Mouse (Mus musculus) heart, embryonic 12.5 days (tissue): ENCODE measurements at regions not wholly inside any gene's neighbourhood (a gene's known extent, or its start where the extent isn't known, plus 50 kb on each side); places are given as distances from the start of the nearest gene placed in this dataset.

Source experiments
- ATAC-seq: fragments of 200-750 bp; cut with Nextera tagmentation; 2 replicates; pipeline ENCODE4 v1.8.0; 2017; ENCODE audit warnings: moderate TSS enrichment, moderate library complexity; ENCODE audit not compliant: insufficient number of reproducible peaks, low FRiP score
- H3K27ac ChIP-seq: fragments of 300-500 bp; sonication (generic); 2 replicates; pipeline ENCODE4 v1.5.1; 2016; ENCODE audit warnings: mild to moderate bottlenecking, moderate library complexity; ENCODE audit not compliant: poor library complexity, severe bottlenecking
- H3K27me3 ChIP-seq: fragments of 300-500 bp; sonication (generic); replicated peaks from 2 replicates; pipeline ENCODE4 v1.6.1; 2016; ENCODE audit warnings: mild to moderate bottlenecking, moderate library complexity
- H3K36me3 ChIP-seq: fragments of 300-500 bp; sonication (generic); 2 replicates; pipeline ENCODE4 v1.6.1; 2016; ENCODE audit warnings: mild to moderate bottlenecking, moderate library complexity
- H3K4me1 ChIP-seq: fragments of 300-500 bp; sonication (generic); replicated peaks from 2 replicates; pipeline ENCODE4 v1.6.1; 2016; ENCODE audit warnings: mild to moderate bottlenecking
- H3K4me2 ChIP-seq: fragments of 300-500 bp; sonication (generic); 2 replicates; pipeline ENCODE4 v1.6.1; 2016; ENCODE audit warnings: mild to moderate bottlenecking, moderate library complexity
- H3K4me3 ChIP-seq: fragments of 300-500 bp; sonication (generic); 2 replicates; pipeline ENCODE4 v1.5.1; 2016; ENCODE audit warnings: mild to moderate bottlenecking
- H3K9ac ChIP-seq: fragments of 300-500 bp; sonication (generic); 2 replicates; pipeline ENCODE4 v1.6.1; 2016; ENCODE audit warnings: mild to moderate bottlenecking, moderate library complexity
- H3K9me3 ChIP-seq: fragments of 300-500 bp; sonication (generic); replicated peaks from 2 replicates; pipeline ENCODE4 v1.6.1; 2016; ENCODE audit warnings: mild to moderate bottlenecking, moderate library complexity
- WGBS: fragments of 180-500 bp; shearing (Covaris S2); methylation state at CpG from one replicate; pipeline ENCODE4 v1.1.7; 2016; 5-methylcytosine and 5-hydroxymethylcytosine counted together

DNA sequence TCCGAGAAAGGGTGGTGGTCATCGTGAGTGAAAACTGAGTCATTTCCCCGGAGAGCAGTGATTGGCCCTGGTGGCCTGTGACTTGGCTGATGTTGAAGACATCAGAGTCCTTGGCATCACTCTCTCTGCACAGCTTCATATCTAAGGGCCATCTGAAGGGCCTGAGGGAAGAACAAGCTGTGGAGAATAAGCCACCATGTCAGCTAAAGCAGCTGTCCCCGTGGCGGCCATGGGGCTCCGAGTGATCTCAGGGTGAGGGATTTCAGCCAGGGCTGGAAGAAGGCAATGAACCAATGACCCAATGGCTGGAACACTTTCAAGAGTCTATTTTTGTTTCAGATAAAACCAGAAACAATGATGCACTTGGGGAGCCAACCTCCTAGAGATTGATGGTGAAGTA lies 62.2 kb downstream of the Ttc32 start:
- H3K4me1 ChIP-seq: no peaks in the 10 kb centered on the region
- no peaks in the 10 kb centered on the region for H3K36me3 ChIP-seq
- H3K4me3 ChIP-seq: no peak overlapping the region
- 82% methylated on average over 6 of the region's 6 CpGs for WGBS
- no peak overlapping the region for H3K27ac ChIP-seq
- no peak for ATAC-seq
- no peaks in the 10 kb centered on the region for H3K27me3 ChIP-seq
- H3K4me2 ChIP-seq: no peak overlapping the region
- H3K9me3 ChIP-seq: no peaks in the 10 kb centered on the region
- H3K9ac ChIP-seq: no peak overlapping the region

- Histone ChIP-seq H3K4me2 (no peak overlapping the region), H3K9me3 (no peaks in the 10 kb centered on the region), H3K27ac (no peak overlapping the region), H3K36me3 (no peaks in the 10 kb centered on the region), H3K4me1 (no peaks in the 10 kb centered on the region), H3K4me3 (no peak overlapping the region), H3K27me3 (no peaks in the 10 kb centered on the region), H3K9ac (no peak overlapping the region)
- ATAC-seq: no peak
Observed at GRCm38 (mm10) chr12:9095061-9095460, 65.3 kb downstream of the Ttc32 start.

- Histone ChIP-seq H3K4me2 (no peak overlapping the region), H3K27ac (no peak overlapping the region), H3K9ac (no peak overlapping the region), H3K4me3 (no peak overlapping the region), H3K36me3 (no peaks in the 10 kb centered on the region), H3K9me3 (no peaks in the 10 kb centered on the region), H3K27me3 (no peaks in the 10 kb centered on the region), H3K4me1 (no peaks in the 10 kb centered on the region)
- 41% methylated on average over 3 of the region's 3 CpGs for WGBS
- no peak for ATAC-seq
Observed at GRCm38 (mm10) chr12:9106416-9106815, 76.6 kb downstream of the Ttc32 start.

DNA sequence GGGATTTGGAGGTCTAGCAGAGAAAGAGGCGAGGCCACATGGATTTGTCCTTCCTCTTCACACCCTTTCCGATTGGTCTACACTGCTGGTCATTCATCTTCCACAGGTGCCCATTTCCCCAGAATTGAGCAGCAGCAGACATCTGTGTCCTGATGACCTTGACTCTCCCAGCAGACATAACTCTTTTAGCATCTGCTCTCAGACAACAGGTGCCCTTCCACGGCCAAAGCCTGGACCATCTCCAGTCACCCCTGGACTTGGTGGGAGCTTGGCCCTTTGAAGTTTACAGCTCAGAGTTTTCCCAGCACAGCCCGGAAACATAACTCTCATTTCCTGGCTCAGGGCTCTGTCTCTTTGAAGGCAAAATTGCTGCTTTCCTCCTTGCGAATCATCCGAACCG lies 80.0 kb downstream of the Ttc32 start:
- H3K4me1 ChIP-seq: no peaks in the 10 kb centered on the region
- H3K4me3 ChIP-seq: no peak overlapping the region
- no peaks in the 10 kb centered on the region for H3K9me3 ChIP-seq
- ATAC-seq: no peak
- H3K36me3 ChIP-seq: no peaks in the 10 kb centered on the region
- H3K9ac ChIP-seq: no peak overlapping the region
- H3K27ac ChIP-seq: no peak overlapping the region
- WGBS: 76% methylated on average over 7 of the region's 7 CpGs
- no peak overlapping the region for H3K4me2 ChIP-seq
- no peaks in the 10 kb centered on the region for H3K27me3 ChIP-seq

DNA sequence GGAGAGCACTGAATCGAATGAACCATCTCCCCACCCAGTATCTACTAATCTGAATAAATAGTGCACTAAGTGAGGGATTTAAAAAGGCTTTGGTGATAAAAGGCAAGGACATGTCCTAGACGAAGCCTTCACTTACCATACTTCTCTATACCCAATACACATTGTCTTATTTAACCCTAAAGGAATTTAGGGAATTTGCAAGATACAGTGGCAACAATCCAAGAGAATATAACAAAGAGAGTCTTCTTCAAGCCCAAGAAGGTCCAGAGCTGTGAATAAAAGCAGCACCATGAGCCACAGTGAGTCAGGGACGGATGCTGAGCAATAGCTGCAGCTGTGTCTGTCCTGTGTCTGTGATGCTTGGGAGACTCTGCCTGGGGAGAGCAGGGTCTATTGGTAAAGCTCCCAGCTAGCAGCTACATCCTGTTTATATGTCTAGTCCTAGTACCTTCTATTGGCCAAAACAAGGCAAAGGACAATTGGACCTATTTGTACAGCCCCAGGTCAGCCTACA lies 82.4 kb downstream of the Ttc32 start:
- H3K9ac ChIP-seq: no peak overlapping the region

DNA sequence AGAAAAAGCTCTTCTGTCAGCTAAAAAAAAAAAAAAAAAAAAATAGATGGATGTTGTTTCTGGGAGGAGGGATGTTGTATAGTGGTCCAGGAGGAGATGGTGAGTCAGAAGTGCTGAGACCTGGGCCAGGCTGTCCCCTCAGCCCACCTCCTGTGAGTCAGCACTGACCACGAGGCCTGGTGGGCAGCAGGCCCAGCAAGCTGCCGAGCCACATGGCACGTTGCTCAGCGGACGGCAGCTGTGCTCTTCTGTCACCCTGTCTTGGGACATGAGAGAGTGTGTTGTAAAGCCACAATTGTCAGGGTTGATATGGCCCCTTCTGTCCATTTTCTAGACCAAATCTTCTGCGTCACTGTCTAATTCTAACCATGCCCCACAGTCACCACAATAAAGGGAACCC lies 83.9 kb downstream of the Ttc32 start:
- 65% methylated on average over 6 of the region's 6 CpGs for WGBS
- Histone ChIP-seq H3K27me3 (no peaks in the 10 kb centered on the region), H3K9me3 (0 out of 2 replicates have a peak, but pooled peaks cover 3% of the 10 kb centered on the region), H3K9ac (no peak overlapping the region), H3K36me3 (no peaks in the 10 kb centered on the region), H3K4me3 (no peak overlapping the region), H3K4me1 (no peaks in the 10 kb centered on the region), H3K27ac (no peak overlapping the region), H3K4me2 (no peak overlapping the region)
- peak; percentile 9; the same call in 1 of the 2 replicates for ATAC-seq

More for the DNA sequence above, 82.4 kb downstream of the Ttc32 start:
- H3K36me3 ChIP-seq: no peaks in the 10 kb centered on the region
- WGBS: 56% methylated on average over 3 of the region's 3 CpGs
- H3K4me3 ChIP-seq: no peak overlapping the region
- no peaks in the 10 kb centered on the region for H3K27me3 ChIP-seq
- ATAC-seq: no peak
- no peak overlapping the region for H3K4me2 ChIP-seq
- no peaks in the 10 kb centered on the region for H3K4me1 ChIP-seq
- 0 out of 2 replicates have a peak, but pooled peaks cover 3% of the 10 kb centered on the region for H3K9me3 ChIP-seq
- no peak overlapping the region for H3K27ac ChIP-seq

- Histone ChIP-seq H3K27ac (no peak overlapping the region), H3K9me3 (0 out of 2 replicates have a peak, but pooled peaks cover 3% of the 10 kb centered on the region), H3K4me1 (no peaks in the 10 kb centered on the region), H3K4me2 (no peak overlapping the region), H3K9ac (no peak overlapping the region), H3K27me3 (no peaks in the 10 kb centered on the region), H3K4me3 (no peak overlapping the region), H3K36me3 (no peaks in the 10 kb centered on the region)
- 62% methylated on average over 1 of the region's 1 CpGs for WGBS
- no peak for ATAC-seq
Observed at GRCm38 (mm10) chr12:9114061-9114460, 84.3 kb downstream of the Ttc32 start.

DNA sequence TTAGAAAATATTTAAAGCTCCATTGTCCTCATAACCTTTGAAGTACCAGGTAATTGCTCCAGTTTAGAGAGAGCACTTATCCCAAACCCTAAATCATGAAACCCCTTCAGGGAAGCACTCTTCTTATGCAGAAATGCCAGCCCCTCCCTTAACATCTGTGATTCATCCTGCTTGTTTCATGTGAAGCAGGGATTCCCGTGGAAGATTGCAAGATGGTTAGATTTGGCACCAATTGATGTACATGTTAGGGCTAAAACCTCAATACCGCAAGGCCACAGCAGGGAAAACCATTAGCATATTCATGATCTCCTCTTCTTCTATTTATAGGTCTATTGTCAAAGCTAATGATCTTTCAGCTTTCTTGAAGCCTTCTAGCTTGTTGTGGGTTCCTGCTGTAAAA lies 88.8 kb downstream of the Ttc32 start:
- H3K9me3 ChIP-seq: 0 out of 2 replicates have a peak, but pooled peaks cover 3% of the 10 kb centered on the region
- ATAC-seq: no peak
- H3K4me2 ChIP-seq: no peak overlapping the region
- no peak overlapping the region for H3K9ac ChIP-seq
- H3K36me3 ChIP-seq: no peaks in the 10 kb centered on the region
- no peak overlapping the region for H3K4me3 ChIP-seq
- no peak overlapping the region for H3K27ac ChIP-seq
- no peaks in the 10 kb centered on the region for H3K27me3 ChIP-seq
- no peaks in the 10 kb centered on the region for H3K4me1 ChIP-seq
- 58% methylated on average over 2 of the region's 2 CpGs for WGBS

DNA sequence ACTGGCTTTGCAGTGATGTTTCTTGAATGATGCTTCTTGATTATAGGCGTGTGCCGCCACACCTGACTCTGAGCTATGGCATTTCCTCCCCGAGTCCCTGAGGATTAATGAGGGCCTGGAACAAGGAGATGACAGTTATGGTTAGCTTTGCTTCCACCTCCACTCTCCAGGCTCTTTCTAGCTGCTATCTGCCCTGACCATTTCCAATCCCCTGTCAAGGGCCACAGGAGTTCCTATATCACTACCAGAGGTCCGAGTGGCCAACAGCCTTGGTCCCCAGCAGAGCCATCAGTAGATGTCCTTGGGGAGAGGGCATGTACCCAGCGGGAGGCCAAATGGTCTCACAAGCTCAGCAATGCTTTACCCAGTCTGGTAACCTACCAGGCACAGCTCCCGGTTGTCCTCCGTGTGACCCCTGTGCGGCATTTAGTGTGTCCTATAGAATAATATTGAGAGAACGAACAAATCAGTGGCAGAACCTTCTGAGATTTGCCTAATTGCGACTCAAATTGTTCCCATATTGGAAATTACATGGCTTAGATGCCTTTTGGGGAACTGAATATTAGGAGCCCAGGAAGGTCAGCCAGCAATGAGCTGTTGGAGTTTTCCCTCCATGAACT lies 98.2 kb downstream of the Ttc32 start:
- ATAC-seq: no peak
- 77% methylated on average over 10 of the region's 10 CpGs for WGBS
- Histone ChIP-seq H3K27me3 (no peaks in the 10 kb centered on the region), H3K4me1 (peaks cover 39% of the 10 kb centered on the region), H3K4me2 (no peak overlapping the region), H3K9ac (no peak overlapping the region), H3K9me3 (no peaks in the 10 kb centered on the region), H3K27ac (no peak overlapping the region), H3K36me3 (no peaks in the 10 kb centered on the region), H3K4me3 (no peak overlapping the region)

DNA sequence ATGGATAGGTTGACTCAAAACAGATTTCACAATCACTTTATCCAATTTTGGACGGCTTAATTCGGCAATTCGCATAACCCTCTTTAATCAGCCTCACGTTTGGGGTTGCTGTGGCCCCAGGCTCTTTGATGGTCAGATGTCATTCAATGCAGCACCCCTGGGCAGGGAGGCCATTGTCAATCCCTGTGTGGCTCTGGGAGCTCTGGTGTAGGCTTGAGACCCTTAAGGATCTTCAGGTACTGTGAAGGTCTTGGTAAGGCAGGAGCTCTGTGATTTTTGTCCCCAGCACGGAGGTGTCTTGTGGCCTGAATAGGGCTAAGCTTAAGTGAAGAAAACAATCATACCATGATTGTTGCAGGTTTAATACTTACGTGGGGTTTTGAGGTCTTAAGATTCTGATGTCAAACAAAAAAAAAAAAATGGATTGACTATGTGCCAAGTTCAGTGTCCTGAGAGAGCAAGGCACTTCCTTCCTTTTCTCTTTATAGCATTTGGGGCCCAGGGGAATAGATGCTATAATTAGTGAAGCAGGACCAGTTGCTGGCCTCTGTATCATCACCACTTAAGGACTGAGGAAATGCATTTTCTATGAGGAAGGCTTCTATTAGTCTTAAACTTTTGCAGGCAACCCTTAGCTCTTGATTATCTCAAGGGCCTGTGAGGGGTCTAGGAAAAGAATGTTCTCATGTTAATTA lies 98.9 kb downstream of the Ttc32 start:
- peaks cover 39% of the 10 kb centered on the region for H3K4me1 ChIP-seq
- no peak for ATAC-seq
- no peaks in the 10 kb centered on the region for H3K9me3 ChIP-seq
- WGBS: 64% methylated on average over 6 of the region's 6 CpGs
- no peaks in the 10 kb centered on the region for H3K27me3 ChIP-seq
- H3K36me3 ChIP-seq: no peaks in the 10 kb centered on the region
- H3K27ac ChIP-seq: no peak overlapping the region
- H3K4me2 ChIP-seq: no peak overlapping the region
- no peak overlapping the region for H3K4me3 ChIP-seq
- no peak overlapping the region for H3K9ac ChIP-seq

DNA sequence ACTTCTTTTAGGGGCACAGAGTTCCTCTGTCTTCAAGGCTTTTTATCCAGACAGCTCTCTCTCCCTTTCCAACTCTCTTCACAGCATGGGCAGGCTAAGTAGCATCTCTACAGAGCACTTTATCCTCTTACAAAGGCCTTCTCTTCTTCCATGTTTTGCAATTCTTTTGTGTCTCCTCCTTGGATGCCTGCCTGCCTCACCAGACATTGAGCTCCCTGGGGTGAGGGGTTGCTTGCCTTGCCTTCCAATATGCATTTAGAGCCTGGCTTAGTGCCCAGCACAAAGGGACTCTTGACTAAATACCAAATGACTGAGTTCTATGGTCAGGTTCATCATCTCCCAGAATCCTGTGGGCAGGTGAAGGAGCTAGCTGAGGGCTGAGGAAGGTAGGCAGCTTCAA lies 102.8 kb downstream of the Ttc32 start:
- Histone ChIP-seq H3K4me1 (peaks cover 14% of the 10 kb centered on the region), H3K9me3 (no peaks in the 10 kb centered on the region), H3K9ac (no peak overlapping the region), H3K4me2 (no peak overlapping the region), H3K4me3 (no peak overlapping the region), H3K27ac (no peak overlapping the region), H3K36me3 (no peaks in the 10 kb centered on the region), H3K27me3 (no peaks in the 10 kb centered on the region)
- ATAC-seq: no peak
